Mouse (Mus musculus) adrenal gland, postnatal 10 days (tissue): ENCODE measurements around the gene Ptp4a2. TPM values are rescaled to one million over a fixed set of nuclear protein-coding genes. Genes with fewer than 3 reads are reported as not detected.

Experiments used
- DNase-seq: peaks from one replicate; pipeline ENCODE4 v3.0.0; 2021; ENCODE audit warnings: mixed read lengths
- total RNA-seq, 2 experiments: library from RNA; stranded (reverse); gene quantifications; 2 replicates each; pipeline ENCODE4 v1.2.3; 2021

Ptp4a2 gene
- total RNA-seq, 2 experiments from 2014 or later: 260 to 289 TPM

DNA sequence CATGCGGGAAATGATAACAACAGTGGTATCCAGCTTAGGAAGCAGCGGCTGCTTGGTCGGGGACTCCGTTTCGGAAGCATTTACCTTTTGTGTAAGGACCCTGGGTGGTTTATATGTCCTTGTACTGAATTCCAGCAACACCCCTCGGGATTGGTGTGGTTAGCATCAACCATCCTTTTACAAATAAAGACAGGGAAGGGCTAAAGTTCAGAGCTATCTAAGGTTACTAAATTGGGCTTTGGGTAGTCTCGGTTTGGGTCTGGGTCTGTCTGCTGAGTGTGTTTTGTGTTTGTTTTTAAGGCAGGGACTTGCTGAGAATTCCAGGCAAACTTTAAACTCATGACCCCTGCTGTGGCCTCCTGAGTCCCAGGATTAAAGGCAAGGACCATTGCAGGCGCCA lies 15.2 kb upstream of the Ptp4a2 start:
- no peak for DNase-seq

- no peak for DNase-seq
Observed at GRCm38 (mm10) chr4:129797985-129798384, 13.0 kb upstream of the Ptp4a2 start.

- no peak for DNase-seq
Observed at GRCm38 (mm10) chr4:129803368-129803767, 7.7 kb upstream of the Ptp4a2 start.

DNA sequence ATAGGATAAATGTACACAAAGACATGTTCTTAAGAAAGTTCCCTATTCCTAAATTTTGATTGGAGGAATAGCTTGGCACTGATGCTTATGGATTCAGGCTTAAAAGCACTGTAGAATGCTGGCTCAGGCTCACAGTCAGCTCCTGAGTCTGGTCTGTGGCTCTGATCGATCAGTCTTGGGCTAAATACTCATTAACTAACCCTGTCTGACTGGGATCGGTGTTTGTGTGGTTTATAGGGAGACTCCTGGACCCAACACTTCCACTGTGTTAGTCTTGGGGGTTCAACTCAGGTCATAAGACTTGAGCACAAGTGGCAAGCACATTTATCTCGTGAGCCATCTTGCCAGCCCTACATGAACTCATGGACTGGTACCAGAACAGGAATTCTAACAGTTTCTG lies 6.0 kb upstream of the Ptp4a2 start:
- no peak for DNase-seq

- DNase-seq: no peak
Observed at GRCm38 (mm10) chr4:129811605-129812468, 818 bp downstream of the Ptp4a2 start.

- peak; percentile 18 for DNase-seq
Observed at GRCm38 (mm10) chr4:129817591-129817990, 6.6 kb downstream of the Ptp4a2 start.

GRCm38 (mm10) chr4:129818506-129819195 lies 7.6 kb downstream of the Ptp4a2 start:
- DNase-seq: peak; percentile 69

- peak; percentile 98 for DNase-seq
Observed at GRCm38 (mm10) chr4:129819712-129820336, 8.8 kb downstream of the Ptp4a2 start.

DNA sequence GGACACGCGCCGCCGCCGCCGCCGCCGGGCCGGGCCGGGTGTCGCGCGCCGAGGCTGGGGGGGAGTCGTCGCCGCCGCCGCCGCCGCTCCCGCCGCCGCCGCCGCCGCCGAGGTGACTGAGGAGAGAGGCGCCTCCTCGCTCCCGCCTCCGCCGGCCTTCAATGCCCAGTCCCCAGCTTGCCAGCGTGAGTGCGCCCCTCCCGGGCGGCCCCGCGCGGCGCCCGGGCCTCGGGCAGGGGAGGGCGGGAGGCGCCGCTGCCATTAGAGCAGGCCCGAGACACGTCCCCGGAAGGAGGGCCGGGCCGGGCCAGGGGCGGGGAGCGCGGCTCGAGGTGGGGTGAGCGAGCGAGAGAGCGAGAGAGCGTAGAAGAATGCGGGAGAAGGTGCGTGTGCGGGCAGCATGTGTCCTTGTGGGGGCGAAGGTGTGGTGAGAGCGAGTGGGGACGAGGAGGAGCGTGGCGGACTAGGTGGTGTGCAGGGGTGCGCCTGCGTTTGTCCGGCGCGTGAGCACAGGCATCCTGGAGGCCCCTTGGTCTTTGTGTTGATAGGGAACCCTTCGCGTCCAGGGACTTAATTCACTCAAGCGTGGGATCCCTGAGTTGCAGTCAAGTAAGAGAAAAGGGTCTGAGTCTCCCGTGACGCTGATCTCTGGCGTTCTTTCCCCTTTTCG lies 9.5 kb downstream of the Ptp4a2 start:
- peak; percentile 85 for DNase-seq

- peak; percentile 58 for DNase-seq
Observed at GRCm38 (mm10) chr4:129821087-129821616, 10.1 kb downstream of the Ptp4a2 start.

DNA sequence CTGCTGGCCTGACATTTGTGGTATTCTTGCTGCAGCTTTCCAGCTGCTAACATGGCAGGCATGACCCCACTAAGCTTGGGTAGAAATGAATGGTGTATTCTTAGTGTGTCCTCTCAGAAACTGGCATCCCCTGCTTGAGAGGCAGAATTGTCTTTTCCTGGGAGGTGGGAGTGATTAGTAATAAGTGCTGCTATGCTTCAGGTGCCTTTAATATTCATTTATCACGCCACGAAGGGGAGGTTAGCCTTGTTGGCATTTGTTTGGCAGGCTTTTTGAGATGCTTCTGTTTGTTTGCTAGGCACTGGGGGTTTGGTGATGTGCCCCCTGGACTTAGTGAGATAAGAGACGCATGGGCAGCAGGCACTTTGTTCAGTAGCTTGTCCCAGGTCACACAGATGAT lies 11.3 kb downstream of the Ptp4a2 start:
- no peak for DNase-seq

DNA sequence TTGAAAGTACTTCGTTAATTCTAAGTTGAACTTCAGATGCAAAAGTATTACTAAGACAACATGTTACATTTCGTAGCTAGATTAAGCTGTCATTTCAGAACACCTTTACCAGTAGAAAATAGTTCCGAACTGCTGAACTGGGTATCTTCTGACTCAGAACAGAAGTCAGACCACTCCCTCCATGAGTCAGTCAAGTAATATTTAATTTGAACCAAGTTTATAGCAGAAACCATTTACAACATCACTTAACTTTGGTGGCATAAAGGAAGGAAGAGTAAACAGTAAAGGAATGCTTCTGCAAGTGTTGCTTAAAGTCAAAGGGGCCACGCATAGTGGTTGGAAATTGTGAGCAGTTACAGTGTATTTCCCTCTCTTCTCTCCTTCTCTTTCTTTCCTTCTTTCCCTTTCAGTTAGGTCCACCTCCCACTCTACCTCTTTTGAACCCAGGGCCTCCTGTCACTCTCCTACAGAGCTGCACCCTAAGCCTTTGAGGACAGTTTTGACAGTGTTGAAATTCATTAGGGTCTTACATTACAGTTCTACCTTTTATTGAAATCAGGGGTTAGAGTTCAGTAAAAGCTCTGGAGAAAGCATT lies 12.3 kb downstream of the Ptp4a2 start:
- no peak for DNase-seq

DNA sequence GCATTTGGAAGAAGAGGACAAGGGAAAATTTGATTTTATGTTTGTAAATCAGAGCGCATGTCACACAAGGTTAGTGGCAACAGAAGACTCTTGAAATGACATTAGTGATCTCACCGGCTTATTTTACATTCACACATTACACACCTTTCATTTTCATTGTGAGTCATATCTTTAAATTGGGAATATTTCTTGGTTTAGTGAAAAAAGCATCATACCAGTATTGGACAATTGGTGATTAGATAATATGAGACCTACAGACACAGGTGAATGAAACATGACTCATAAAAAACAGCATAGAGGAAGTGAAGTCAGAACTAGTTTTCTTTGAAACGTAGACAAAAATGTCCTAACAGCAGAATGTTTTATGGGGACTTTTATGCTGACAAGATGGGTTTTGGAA lies 16.6 kb downstream of the Ptp4a2 start:
- DNase-seq: no peak

DNA sequence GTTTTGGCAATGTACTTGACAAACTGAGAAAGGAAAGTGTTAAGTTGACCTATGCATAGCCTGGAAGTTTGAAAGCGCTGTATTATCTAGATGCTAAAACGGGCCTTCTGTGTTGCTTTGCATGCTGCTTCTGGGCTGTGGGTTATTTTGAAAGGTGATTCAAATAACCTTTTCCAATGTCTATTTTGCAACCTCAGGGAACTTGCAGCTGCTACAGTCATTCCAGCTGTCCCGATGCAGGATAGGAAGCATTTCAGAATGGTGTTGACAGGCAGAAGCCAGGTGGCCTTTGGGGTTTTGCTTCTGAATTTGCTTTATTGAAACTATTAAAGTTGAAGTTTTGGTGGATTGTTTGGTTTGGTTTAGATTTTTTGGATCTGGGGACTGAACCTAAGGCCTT lies 17.1 kb downstream of the Ptp4a2 start:
- no peak for DNase-seq

- no peak for DNase-seq
Observed at GRCm38 (mm10) chr4:129829799-129830198, 18.8 kb downstream of the Ptp4a2 start.

DNA sequence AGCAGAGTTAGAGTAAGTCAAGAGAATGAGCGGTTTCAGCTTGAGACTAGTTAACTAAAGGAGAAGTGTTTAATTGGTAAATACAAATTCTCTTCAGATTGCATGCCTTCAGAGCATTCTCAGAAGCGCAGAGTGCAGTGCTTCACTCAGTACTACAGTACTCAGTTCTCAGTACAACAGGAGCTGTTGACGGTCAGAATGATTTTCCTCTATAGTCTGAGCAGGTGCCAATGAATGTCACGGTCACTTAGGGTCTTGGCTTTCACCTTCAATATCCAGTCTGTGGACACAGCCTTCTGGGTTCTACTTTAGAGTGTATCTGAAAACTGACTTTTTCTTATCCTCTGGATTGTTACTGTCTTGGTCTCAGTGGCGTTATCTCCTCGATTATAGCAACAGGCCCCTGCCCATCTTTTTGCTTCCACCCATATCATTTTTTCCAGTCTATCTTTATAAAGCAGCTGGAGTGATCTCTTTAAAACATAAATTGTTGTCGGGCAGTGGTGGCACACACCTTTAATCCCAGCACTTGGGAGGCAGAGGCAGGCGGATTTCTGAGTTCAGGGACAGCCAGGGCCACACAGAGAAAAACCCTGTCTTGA lies 19.4 kb downstream of the Ptp4a2 start:
- DNase-seq: no peak

GRCm38 (mm10) chr4:129834581-129834980 lies 23.6 kb downstream of the Ptp4a2 start:
- no peak for DNase-seq

- DNase-seq: no peak
Observed at GRCm38 (mm10) chr4:129835296-129835695, 24.3 kb downstream of the Ptp4a2 start.

GRCm38 (mm10) chr4:129839866-129840555 lies 29.0 kb downstream of the Ptp4a2 start:
- DNase-seq: no peak

- DNase-seq: no peak
Observed at GRCm38 (mm10) chr4:129846823-129847222, 35.8 kb downstream of the Ptp4a2 start.

DNA sequence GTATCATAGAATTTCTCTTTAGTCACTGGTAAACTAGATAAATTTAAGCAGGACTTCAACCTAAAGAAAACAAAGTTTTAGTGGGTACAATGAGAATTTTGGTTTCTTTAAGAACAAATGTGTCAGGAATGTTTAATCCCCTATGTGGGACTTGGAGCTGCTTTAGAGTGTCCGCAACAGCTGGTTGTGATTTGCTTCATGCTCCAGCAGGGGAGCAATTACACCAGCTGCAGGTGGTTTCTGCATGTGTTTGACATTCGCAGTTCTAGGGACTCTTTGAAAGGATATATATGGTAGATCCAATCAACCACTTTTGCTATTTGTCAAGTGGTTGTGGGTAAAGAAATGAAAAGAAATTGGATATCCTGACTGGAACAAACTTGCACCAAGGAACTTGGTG lies 39.5 kb downstream of the Ptp4a2 start:
- DNase-seq: no peak
